Mouse (Mus musculus) CD4-positive helper T cell, adult 2 months (primary cell): ENCODE results near the gene Flot1.

Experiments used
- DNase-seq: peaks from one replicate; pipeline ENCODE4 v3.0.0-alpha.2; 2012; ENCODE audit warnings: low read depth, missing footprints, low spot score

Flot1 gene

GRCm38 (mm10) chr17:35866911-35867890 is 44.2 kb downstream of the Flot1 start:
- peak; percentile 59 for DNase-seq

GRCm38 (mm10) chr17:35868165-35868820 is 45.3 kb downstream of the Flot1 start:
- peak; percentile 80 for DNase-seq

GRCm38 (mm10) chr17:35868961-35869345 is 45.9 kb downstream of the Flot1 start:
- DNase-seq: no peak

GRCm38 (mm10) chr17:35869346-35870067 is 46.5 kb downstream of the Flot1 start:
- DNase-seq: peak; percentile 56

- DNase-seq: peak; percentile 89
These were observed 47.3 kb downstream of the Flot1 start for GRCm38 (mm10) chr17:35870151-35870883.

GRCm38 (mm10) chr17:35870884-35871696 is 48.1 kb downstream of the Flot1 start:
- DNase-seq: peak; percentile 73

- peak; percentile 79 for DNase-seq
These were observed 50.9 kb downstream of the Flot1 start for GRCm38 (mm10) chr17:35873774-35874519.

- DNase-seq: no peak
These were observed 51.7 kb downstream of the Flot1 start for GRCm38 (mm10) chr17:35874721-35875120.

- DNase-seq: peak; percentile 98
These were observed 56.4 kb downstream of the Flot1 start, which contains the start of gene Dhx16 for GRCm38 (mm10) chr17:35879245-35880057. Gene Dhx16, plus strand, starts transcription at chr17:35879819.
